Mouse (Mus musculus) heart, embryonic 16.5 days (tissue): ENCODE data around the gene Sspo. TPM values are rescaled to one million over a fixed set of nuclear protein-coding genes. Genes with fewer than 3 reads are reported as not detected.

Source experiments
- ATAC-seq: fragments of 200-750 bp; cut with Nextera tagmentation; replicated peaks from 2 replicates; pipeline ENCODE4 v1.8.0; 2017; ENCODE audit warnings: moderate number of reproducible peaks; ENCODE audit not compliant: insufficient read depth, low FRiP score; ENCODE audit errors: extremely low read depth
- H3K27ac ChIP-seq: fragments of 300-500 bp; sonication (generic); 2 replicates; pipeline ENCODE4 v1.5.1; 2014; ENCODE audit warnings: mild to moderate bottlenecking, low read length, control low read depth, moderate library complexity
- H3K27me3 ChIP-seq: fragments of 300-500 bp; sonication (generic); 2 replicates; pipeline ENCODE4 v1.6.1; 2014; ENCODE audit warnings: low read length, mixed read lengths; ENCODE audit not compliant: control insufficient read depth, insufficient read depth
- H3K36me3 ChIP-seq: fragments of 300-500 bp; sonication (generic); 2 replicates; pipeline ENCODE4 v1.6.1; 2014; ENCODE audit not compliant: control insufficient read depth, insufficient read depth
- H3K4me1 ChIP-seq: fragments of 300-500 bp; sonication (generic); 2 replicates; pipeline ENCODE4 v1.6.1; 2014; ENCODE audit warnings: low read length, mixed read lengths; ENCODE audit not compliant: control insufficient read depth, insufficient read depth
- H3K4me2 ChIP-seq: fragments of 300-500 bp; sonication (generic); 2 replicates; pipeline ENCODE4 v1.6.1; 2014; ENCODE audit warnings: low read depth, mild to moderate bottlenecking, control low read depth, low read length
- H3K4me3 ChIP-seq: fragments of 300-500 bp; sonication (generic); 2 replicates; pipeline ENCODE4 v1.5.1; 2014; ENCODE audit warnings: mild to moderate bottlenecking, control low read depth, low read length
- H3K9ac ChIP-seq: fragments of 300-500 bp; sonication (generic); 2 replicates; pipeline ENCODE4 v1.6.1; 2014; ENCODE audit warnings: low read length, control low read depth
- H3K9me3 ChIP-seq: fragments of 300-500 bp; sonication (generic); replicated peaks from 2 replicates; pipeline ENCODE4 v1.6.1; 2016; ENCODE audit warnings: low read length; ENCODE audit not compliant: control insufficient read depth
- WGBS: fragments of 180-500 bp; shearing (Covaris S2); extraction: QIAGEN DNeasy Blood & Tissue Kit; methylation state at CpG from one replicate; pipeline ENCODE4 v1.1.7; 2014; 5-methylcytosine and 5-hydroxymethylcytosine counted together
- polyA plus RNA-seq: library from polyadenylated mRNA; unstranded; fragments of >200 nt; fragmentation: Nextera tagmentation; extraction: Ambion mirVana; gene quantifications from 2 replicates; pipeline ENCODE4 v1.2.1, GENCODE M21; 2015

Gene Sspo
- polyA plus RNA-seq, 1 experiment from 2014 or later, result 0.43 TPM

DNA sequence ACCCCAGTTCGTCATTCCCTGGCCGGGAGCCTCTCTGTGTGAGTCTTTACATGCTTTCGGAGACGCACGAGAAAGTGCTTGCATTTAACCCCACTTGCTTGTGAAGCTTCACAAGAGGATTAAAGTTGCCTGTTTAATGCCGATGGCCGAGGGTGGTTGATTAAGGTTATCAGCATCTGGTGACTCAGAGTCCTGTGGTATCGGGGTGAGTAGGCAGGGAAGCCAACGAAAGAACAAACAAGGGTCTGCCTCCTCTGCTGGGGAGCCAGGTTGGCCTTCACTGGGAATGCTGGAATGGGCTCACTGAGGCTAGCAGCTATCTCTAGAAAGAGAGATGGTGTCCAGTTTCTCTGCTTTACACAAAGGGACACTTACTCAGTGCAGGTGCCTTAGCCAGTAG is 79.9 kb downstream of the Sspo start:
- H3K4me3 ChIP-seq, result no peak overlapping the region
- 0 out of 2 replicates have a peak, but pooled peaks cover 2% of the 10 kb centered on the region for H3K4me1 ChIP-seq
- ATAC-seq, result no peak
- WGBS, result 66% methylated on average over 9 of the region's 9 CpGs
- no peaks in the 10 kb centered on the region for H3K27me3 ChIP-seq
- H3K4me2 ChIP-seq, result no peak overlapping the region
- no peaks in the 10 kb centered on the region for H3K36me3 ChIP-seq
- no peak overlapping the region for H3K27ac ChIP-seq
- no peak overlapping the region for H3K9ac ChIP-seq
- no peaks in the 10 kb centered on the region for H3K9me3 ChIP-seq

DNA sequence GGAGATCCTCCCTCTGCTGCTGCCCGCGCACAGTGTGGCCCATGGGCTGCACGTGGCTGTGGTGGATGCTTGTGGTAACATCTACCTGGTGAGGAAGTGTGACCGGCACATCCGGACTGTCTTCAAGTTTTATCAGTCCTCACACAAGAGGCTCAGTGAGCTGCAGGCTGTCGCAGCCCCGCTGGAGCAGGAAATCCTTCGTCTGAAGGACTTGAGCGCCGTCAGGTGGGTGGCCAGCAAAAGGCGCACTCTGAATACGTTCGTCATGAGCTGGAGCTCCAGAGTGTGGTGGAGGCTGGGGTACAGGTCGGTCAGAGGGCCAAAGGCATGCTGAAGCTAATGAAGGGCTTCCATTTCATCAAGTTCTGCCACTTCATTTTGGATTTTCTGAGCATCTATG is 81.2 kb downstream of the Sspo start:
- Histone ChIP-seq H3K27ac (no peak overlapping the region), H3K9ac (no peak overlapping the region), H3K27me3 (no peaks in the 10 kb centered on the region), H3K4me3 (no peak overlapping the region), H3K36me3 (no peaks in the 10 kb centered on the region), H3K4me2 (no peak overlapping the region), H3K9me3 (no peaks in the 10 kb centered on the region), H3K4me1 (0 out of 2 replicates have a peak, but pooled peaks cover 2% of the 10 kb centered on the region)
- no peak for ATAC-seq
- WGBS, result 63% methylated on average over 14 of the region's 14 CpGs

DNA sequence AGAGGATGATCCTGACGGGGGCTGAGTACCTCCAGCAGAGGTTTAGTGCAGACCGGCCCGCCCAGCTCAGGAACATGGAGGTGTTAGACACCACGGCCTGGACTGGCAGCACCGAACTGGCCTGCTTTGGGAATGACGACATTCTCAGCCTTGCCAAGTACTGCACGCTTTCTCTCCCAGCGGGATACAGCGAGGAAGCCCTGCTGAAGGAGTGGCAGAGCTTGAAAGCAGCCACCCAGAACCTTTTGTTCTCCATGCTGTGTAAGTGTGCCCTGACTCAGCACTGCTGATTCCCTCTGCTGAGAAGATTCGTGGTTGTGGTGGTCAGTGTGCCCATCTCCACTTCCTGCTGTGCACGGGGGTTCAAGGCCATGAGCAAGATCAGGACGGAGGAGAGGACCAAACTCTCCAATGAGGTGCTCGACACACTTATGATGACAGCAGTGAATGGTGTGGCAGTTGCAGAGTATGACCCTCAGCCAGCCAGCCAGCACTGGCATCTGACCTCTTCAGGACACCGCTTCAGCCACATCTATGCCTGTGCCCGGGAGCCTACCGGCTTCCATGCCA is 81.9 kb downstream of the Sspo start:
- WGBS, result 78% methylated on average over 16 of the region's 16 CpGs
- Histone ChIP-seq H3K9me3 (no peaks in the 10 kb centered on the region), H3K27me3 (no peaks in the 10 kb centered on the region), H3K9ac (no peak overlapping the region), H3K4me2 (no peak overlapping the region), H3K4me3 (no peak overlapping the region), H3K4me1 (0 out of 2 replicates have a peak, but pooled peaks cover 2% of the 10 kb centered on the region), H3K36me3 (no peaks in the 10 kb centered on the region), H3K27ac (no peak overlapping the region)
- ATAC-seq, result no peak

DNA sequence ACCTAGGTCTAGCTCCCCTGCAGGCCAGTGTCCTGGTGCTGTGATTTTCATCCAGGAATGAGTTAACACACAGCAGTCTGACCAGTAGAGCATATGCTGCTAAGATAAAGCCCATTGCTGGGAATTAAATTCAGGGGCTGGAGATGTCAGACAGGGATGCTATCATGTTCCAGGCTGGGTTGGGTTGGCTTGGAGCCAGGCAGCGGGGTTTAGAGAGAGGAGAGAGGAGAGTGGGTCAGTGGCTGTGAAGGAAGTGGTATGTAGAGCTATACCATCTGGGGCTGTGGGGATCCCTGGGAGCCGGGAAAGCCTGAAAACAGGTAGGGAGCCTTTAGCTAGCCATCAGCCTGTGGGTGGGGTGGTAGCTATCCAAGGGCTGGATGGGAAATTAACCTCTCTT is 82.8 kb downstream of the Sspo start:
- no peak overlapping the region for H3K9ac ChIP-seq
- ATAC-seq, result no peak; the same call in 1 of the 2 replicates
- H3K27ac ChIP-seq, result no peak overlapping the region
- no peaks in the 10 kb centered on the region for H3K9me3 ChIP-seq
- 32% methylated on average over 2 of the region's 2 CpGs for WGBS
- H3K4me3 ChIP-seq, result no peak overlapping the region
- H3K4me2 ChIP-seq, result no peak overlapping the region
- H3K4me1 ChIP-seq, result 0 out of 2 replicates have a peak, but pooled peaks cover 2% of the 10 kb centered on the region
- H3K36me3 ChIP-seq, result no peaks in the 10 kb centered on the region
- no peaks in the 10 kb centered on the region for H3K27me3 ChIP-seq

DNA sequence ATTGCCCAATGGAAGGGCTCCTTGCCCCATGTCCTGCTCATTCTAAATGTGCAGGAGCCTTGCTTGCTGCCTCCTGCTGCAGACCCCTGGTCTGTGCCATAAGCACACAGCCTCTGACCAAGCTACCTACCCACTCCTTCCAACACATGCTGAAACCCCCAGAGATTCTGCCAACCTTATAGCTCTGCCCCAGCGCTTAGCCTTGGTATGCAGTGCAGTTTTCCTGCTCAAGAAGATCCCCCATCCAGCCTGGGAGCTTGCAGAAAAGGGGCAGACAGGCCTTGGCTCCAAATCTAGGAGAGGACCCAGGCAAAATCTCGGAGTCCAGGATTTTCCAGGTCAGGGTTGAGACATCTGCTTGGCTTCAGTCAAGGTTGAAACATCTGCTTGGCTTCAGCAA is 85.4 kb downstream of the Sspo start:
- H3K27me3 ChIP-seq, result no peaks in the 10 kb centered on the region
- no peaks in the 10 kb centered on the region for H3K9me3 ChIP-seq
- no peak for ATAC-seq
- no peak overlapping the region for H3K9ac ChIP-seq
- 88% methylated on average over 2 of the region's 2 CpGs for WGBS
- H3K27ac ChIP-seq, result no peak overlapping the region
- H3K36me3 ChIP-seq, result no peaks in the 10 kb centered on the region
- H3K4me1 ChIP-seq, result peaks cover 2% of the 10 kb centered on the region; the same call in 1 of the 2 replicates
- no peak overlapping the region for H3K4me2 ChIP-seq
- no peak overlapping the region for H3K4me3 ChIP-seq

DNA sequence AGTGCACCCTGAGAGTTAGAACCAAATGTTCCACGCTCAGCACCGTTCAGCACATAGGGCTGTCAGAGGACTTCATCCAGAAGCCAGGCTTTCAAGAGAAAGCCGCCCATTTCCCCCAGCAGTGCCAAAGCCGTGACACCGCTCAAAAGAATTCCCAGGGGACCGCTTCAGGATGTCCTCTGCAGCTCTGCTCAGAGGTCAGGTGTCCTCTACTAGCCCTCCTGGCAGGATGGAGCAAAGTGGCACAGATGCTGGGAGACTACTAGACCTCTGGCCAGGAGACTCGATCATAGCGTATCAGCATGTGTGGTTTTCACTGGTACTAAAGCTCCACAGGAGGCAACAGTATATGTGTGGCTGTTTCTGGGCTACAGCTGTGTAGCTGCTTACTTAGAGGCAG is 86.9 kb downstream of the Sspo start:
- Histone ChIP-seq H3K4me3 (no peak overlapping the region), H3K27me3 (no peaks in the 10 kb centered on the region), H3K27ac (no peak overlapping the region), H3K9ac (no peak overlapping the region), H3K36me3 (no peaks in the 10 kb centered on the region), H3K4me2 (no peak overlapping the region), H3K4me1 (peaks cover 2% of the 10 kb centered on the region; the same call in 1 of the 2 replicates), H3K9me3 (no peaks in the 10 kb centered on the region)
- no peak for ATAC-seq
- WGBS, result 59% methylated on average over 8 of the region's 8 CpGs

DNA sequence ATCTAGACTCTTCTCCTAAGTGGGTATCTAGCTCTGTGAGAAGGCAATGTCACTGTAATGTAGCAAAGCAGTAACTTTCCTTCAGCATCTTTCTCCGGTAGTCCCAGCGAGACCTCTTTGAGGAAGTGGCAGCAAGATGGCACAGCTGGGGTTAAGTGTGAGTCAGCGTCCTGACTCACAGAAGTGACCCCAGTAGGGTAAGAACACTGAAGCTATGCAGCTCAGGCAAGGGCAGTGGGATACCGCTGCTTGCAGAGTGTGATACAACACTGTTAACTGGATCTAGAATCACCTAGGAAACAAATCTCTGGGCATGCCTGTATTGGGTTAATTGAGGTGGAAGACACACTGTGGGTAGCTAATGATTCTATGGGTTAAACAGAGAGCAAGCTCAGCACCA is 88.1 kb downstream of the Sspo start:
- no peak overlapping the region for H3K9ac ChIP-seq
- no peaks in the 10 kb centered on the region for H3K9me3 ChIP-seq
- no peak overlapping the region for H3K4me3 ChIP-seq
- H3K4me2 ChIP-seq, result no peak overlapping the region
- H3K27ac ChIP-seq, result no peak overlapping the region
- H3K4me1 ChIP-seq, result no peaks in the 10 kb centered on the region; the same call in 1 of the 2 replicates
- ATAC-seq, result no peak
- no peaks in the 10 kb centered on the region for H3K36me3 ChIP-seq
- 59% methylated on average over 4 of the region's 4 CpGs for WGBS
- no peaks in the 10 kb centered on the region for H3K27me3 ChIP-seq

DNA sequence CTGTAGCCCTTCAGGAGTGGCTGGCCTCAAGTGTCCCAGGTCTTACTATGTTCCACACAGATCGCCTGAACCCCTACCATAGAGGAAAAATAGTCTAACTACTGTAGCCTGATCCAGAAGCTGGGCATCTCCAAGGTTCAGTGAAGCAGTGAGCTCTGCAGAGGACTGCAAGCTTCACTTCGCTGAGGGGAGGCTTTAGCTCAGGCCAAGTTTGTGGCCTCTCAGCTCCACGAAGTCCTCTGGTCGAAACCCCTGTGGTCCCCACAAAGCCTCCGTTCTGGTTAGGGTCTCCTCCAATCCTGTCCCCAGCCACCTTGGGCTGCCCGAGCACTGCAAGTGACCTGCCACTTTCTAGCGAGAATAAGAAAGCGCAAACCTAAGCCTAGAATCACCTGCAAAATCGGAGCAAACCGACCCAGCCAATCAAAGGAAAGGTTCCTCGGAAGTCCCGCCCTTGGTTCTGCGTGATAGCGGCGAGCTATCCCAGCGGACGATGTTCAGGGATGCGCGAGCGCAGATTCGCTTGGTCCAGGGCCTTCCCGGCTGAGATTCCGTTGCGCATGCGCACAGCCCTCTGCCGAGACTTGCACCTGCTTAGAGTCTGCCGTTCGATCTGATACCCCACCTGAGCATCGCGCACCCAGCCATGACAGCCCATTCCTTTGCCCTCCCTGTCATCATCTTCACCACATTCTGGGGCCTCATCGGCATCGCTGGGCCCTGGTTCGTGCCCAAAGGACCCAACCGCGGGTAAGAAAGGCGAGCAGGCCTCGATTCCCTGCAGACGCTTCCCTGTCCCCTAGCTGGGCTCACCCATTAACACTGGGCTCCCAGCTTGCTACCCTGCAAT is 89.3 kb downstream of the Sspo start, which contains the start of gene Atp6v0e2:
TSS of gene Atp6v0e2 (plus strand) at position 511 of the 850 bp plus-strand sequence.
- Histone ChIP-seq H3K4me2 (peak within 1 kb of the TSS; percentile 81), H3K36me3 (no peaks in the 10 kb centered on the region), H3K27me3 (no peaks in the 10 kb centered on the region), H3K4me3 (peak within 1 kb of the TSS; percentile 39), H3K9ac (peak within 1 kb of the TSS; percentile 65), H3K9me3 (no peaks in the 10 kb centered on the region), H3K4me1 (no peaks in the 10 kb centered on the region; the same call in 1 of the 2 replicates), H3K27ac (no peak within 1 kb of the TSS)
- 6% methylated on average over 38 of the region's 38 CpGs for WGBS
- ATAC-seq, result peak; percentile 80
